Mouse (Mus musculus): ENCODE data around the gene Glud1.
A peak's percentile ranks its signal among the peaks of the same experiment; 100 is the strongest.

The Glud1 gene

GRCm38 (mm10) chr14:34378560-34379331, 68.2 kb downstream of the Glud1 start:
- peak; percentile 42 for DNase-seq (ENCODE audit: low spot score)

- DNase-seq (ENCODE audit: low spot score), result no peak
These were observed 72.6 kb downstream of the Glud1 start for GRCm38 (mm10) chr14:34382921-34383704.

GRCm38 (mm10) chr14:34393295-34393694, 82.8 kb downstream of the Glud1 start:
- DNase-seq (ENCODE audit: low spot score), result no peak
